Mouse (Mus musculus) testis, adult 2 months (tissue): ENCODE measurements at regions not wholly inside any gene's neighbourhood (a gene's known extent, or its start where the extent isn't known, plus 50 kb on each side); places are given as distances from the start of the nearest gene placed in this dataset.
"Not testable (repeated sequence)": the region's sequence is repeated elsewhere in the genome, so short reads cannot be mapped to it uniquely, and the experiment has no call there.

Source experiments
- CTCF ChIP-seq: fragments of 200-500 bp; IDR thresholded peaks from 2 replicates; pipeline ENCODE4 v1.5.1; 2012; ENCODE audit warnings: low read depth, mild to moderate bottlenecking, inconsistent platforms, low read length, moderate library complexity; ENCODE audit not compliant: control insufficient read depth, insufficient read depth, insufficient replicate concordance
- POLR2A ChIP-seq: fragments of 200-500 bp; IDR thresholded peaks from 2 replicates; pipeline ENCODE4 v1.6.1; 2012; ENCODE audit warnings: low read depth, mild to moderate bottlenecking, inconsistent platforms, low read length, moderate library complexity; ENCODE audit not compliant: control insufficient read depth

DNA sequence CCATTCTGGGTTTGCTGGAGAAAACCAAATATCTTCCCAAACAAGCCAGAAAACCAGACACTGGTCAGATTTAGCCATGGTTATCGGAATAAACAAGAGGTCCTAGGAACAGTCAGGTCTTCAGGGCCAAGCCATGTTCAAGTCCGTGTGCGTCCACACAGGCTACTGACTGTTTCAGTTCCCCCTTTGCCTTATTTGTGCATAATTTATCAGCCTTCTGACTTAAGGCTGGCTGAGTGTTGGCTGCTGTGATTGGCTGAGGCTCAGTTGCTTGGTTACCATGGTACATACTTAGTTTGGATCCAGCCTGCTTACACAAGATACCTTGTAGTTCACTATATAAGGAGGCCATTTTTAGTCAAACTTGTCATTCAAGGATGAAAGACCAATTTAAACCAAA is 139.5 kb downstream of the Tcp10c start:
- not testable (repeated sequence) for TF ChIP-seq CTCF, POLR2A
